Mouse (Mus musculus): ENCODE measurements at regions not wholly inside any gene's neighbourhood (a gene's known extent, or its start where the extent isn't known, plus 50 kb on each side); places are given as distances from the start of the nearest gene placed in this dataset.
A peak's percentile ranks its signal among the peaks of the same experiment; 100 is the strongest.

- no peak for TF ChIP-seq CTCF (IDR thresholded peaks at IDR 0.05; ENCODE audit: low read depth)
- DNase-seq (ENCODE audit: low spot score): no peak
- Histone ChIP-seq H3K36me3 (ENCODE audit: insufficient read depth, low read length) (no peaks in the 10 kb centered on the region), H3K9ac (replicated peaks; ENCODE audit: low read length) (no peak overlapping the region), H3K27ac (no peak overlapping the region), H3K9me3 (ENCODE audit: low read length) (no peaks in the 10 kb centered on the region), H3K4me1 (ENCODE audit: insufficient read depth, low read length) (no peaks in the 10 kb centered on the region), H3K4me2 (ENCODE audit: low read depth, low read length) (no peak overlapping the region), H3K4me3 (ENCODE audit: low read length) (no peak overlapping the region), H3K27me3 (ENCODE audit: insufficient read depth, low read length) (no peaks in the 10 kb centered on the region)
- no peak for ATAC-seq
These were observed 527.0 kb upstream of the Auts2 start for GRCm38 (mm10) chr5:133070141-133070540.

GRCm38 (mm10) chr5:133062481-133062880 is 519.3 kb upstream of the Auts2 start:
- Histone ChIP-seq H3K4me2 (ENCODE audit: low read depth, low read length) (no peak overlapping the region), H3K9me3 (ENCODE audit: low read length) (no peaks in the 10 kb centered on the region), H3K27me3 (ENCODE audit: insufficient read depth, low read length) (no peaks in the 10 kb centered on the region), H3K36me3 (ENCODE audit: insufficient read depth, low read length) (no peaks in the 10 kb centered on the region), H3K9ac (replicated peaks; ENCODE audit: low read length) (no peak overlapping the region), H3K4me1 (ENCODE audit: insufficient read depth, low read length) (no peaks in the 10 kb centered on the region), H3K4me3 (ENCODE audit: low read length) (no peak overlapping the region), H3K27ac (no peak overlapping the region)
- no peak for ATAC-seq
- WGBS: 55% methylated on average over 3 of the region's 3 CpGs
- DNase-seq (ENCODE audit: low spot score): no peak
- no peak for TF ChIP-seq CTCF (IDR thresholded peaks at IDR 0.05; ENCODE audit: low read depth)

GRCm38 (mm10) chr5:133047456-133047855 is 504.3 kb upstream of the Auts2 start:
- no peaks in the 10 kb centered on the region for H3K27me3 ChIP-seq (ENCODE audit: insufficient read depth, low read length)
- H3K9me3 ChIP-seq (ENCODE audit: low read length): no peaks in the 10 kb centered on the region
- no peak for ATAC-seq
- DNase-seq (ENCODE audit: low spot score): no peak
- H3K4me2 ChIP-seq (ENCODE audit: low read depth, low read length): no peak overlapping the region
- TF ChIP-seq CTCF (IDR thresholded peaks at IDR 0.05; ENCODE audit: low read depth): no peak
- H3K27ac ChIP-seq: no peak overlapping the region
- 97% methylated on average over 4 of the region's 4 CpGs for WGBS
- H3K4me3 ChIP-seq (ENCODE audit: low read length): no peak overlapping the region
- no peaks in the 10 kb centered on the region for H3K36me3 ChIP-seq (ENCODE audit: insufficient read depth, low read length)
- no peak overlapping the region for H3K9ac ChIP-seq (replicated peaks; ENCODE audit: low read length)
- no peaks in the 10 kb centered on the region for H3K4me1 ChIP-seq (ENCODE audit: insufficient read depth, low read length)

- Histone ChIP-seq H3K36me3 (ENCODE audit: insufficient read depth, low read length) (no peaks in the 10 kb centered on the region), H3K4me2 (ENCODE audit: low read depth, low read length) (no peak overlapping the region), H3K27ac (no peak overlapping the region), H3K9me3 (ENCODE audit: low read length) (no peaks in the 10 kb centered on the region), H3K27me3 (ENCODE audit: insufficient read depth, low read length) (no peaks in the 10 kb centered on the region), H3K9ac (replicated peaks; ENCODE audit: low read length) (no peak overlapping the region), H3K4me1 (ENCODE audit: insufficient read depth, low read length) (no peaks in the 10 kb centered on the region), H3K4me3 (ENCODE audit: low read length) (no peak overlapping the region)
- ATAC-seq (no peak), DNase-seq (ENCODE audit: low spot score) (peak; percentile 3)
- TF ChIP-seq CTCF (IDR thresholded peaks at IDR 0.05; ENCODE audit: low read depth): no peak
- WGBS: 52% methylated on average over 9 of the region's 9 CpGs
These were observed 502.5 kb upstream of the Auts2 start for GRCm38 (mm10) chr5:133045637-133046036.

- TF ChIP-seq CTCF (IDR thresholded peaks at IDR 0.05; ENCODE audit: low read depth): peak; percentile 23; the same call in 1 of the 2 replicates
- H3K4me3 ChIP-seq (ENCODE audit: low read length): no peak overlapping the region
- 92% methylated on average over 4 of the region's 4 CpGs for WGBS
- H3K9me3 ChIP-seq (ENCODE audit: low read length): peaks cover 4% of the 10 kb centered on the region; the same call in 1 of the 2 replicates
- no peaks in the 10 kb centered on the region for H3K36me3 ChIP-seq (ENCODE audit: insufficient read depth, low read length)
- DNase-seq (ENCODE audit: low spot score) (no peak), ATAC-seq (no peak)
- H3K9ac ChIP-seq (replicated peaks; ENCODE audit: low read length): no peak overlapping the region
- H3K4me2 ChIP-seq (ENCODE audit: low read depth, low read length): no peak overlapping the region
- H3K4me1 ChIP-seq (ENCODE audit: insufficient read depth, low read length): no peaks in the 10 kb centered on the region
- no peak overlapping the region for H3K27ac ChIP-seq
- H3K27me3 ChIP-seq (ENCODE audit: insufficient read depth, low read length): no peaks in the 10 kb centered on the region
These were observed 484.4 kb upstream of the Auts2 start for GRCm38 (mm10) chr5:133027590-133027989.

- Histone ChIP-seq H3K27me3 (ENCODE audit: insufficient read depth, low read length) (no peaks in the 10 kb centered on the region), H3K27ac (no peak overlapping the region), H3K9me3 (ENCODE audit: low read length) (peaks cover 4% of the 10 kb centered on the region; the same call in 1 of the 2 replicates), H3K9ac (replicated peaks; ENCODE audit: low read length) (no peak overlapping the region), H3K4me2 (ENCODE audit: low read depth, low read length) (no peak overlapping the region), H3K4me3 (ENCODE audit: low read length) (no peak overlapping the region), H3K36me3 (ENCODE audit: insufficient read depth, low read length) (no peaks in the 10 kb centered on the region), H3K4me1 (ENCODE audit: insufficient read depth, low read length) (no peaks in the 10 kb centered on the region)
- DNase-seq (ENCODE audit: low spot score): no peak
- ATAC-seq: no peak
- WGBS: 83% methylated on average over 4 of the region's 4 CpGs
- no peak for TF ChIP-seq CTCF (IDR thresholded peaks at IDR 0.05; ENCODE audit: low read depth)
These were observed 482.0 kb upstream of the Auts2 start for GRCm38 (mm10) chr5:133025121-133025520.

GRCm38 (mm10) chr5:133020821-133021220 is 477.7 kb upstream of the Auts2 start:
- no peak for TF ChIP-seq CTCF (IDR thresholded peaks at IDR 0.05; ENCODE audit: low read depth)
- Histone ChIP-seq H3K27me3 (ENCODE audit: insufficient read depth, low read length) (no peaks in the 10 kb centered on the region), H3K27ac (no peak overlapping the region), H3K4me3 (ENCODE audit: low read length) (no peak overlapping the region), H3K9me3 (ENCODE audit: low read length) (no peaks in the 10 kb centered on the region), H3K9ac (replicated peaks; ENCODE audit: low read length) (no peak overlapping the region), H3K4me1 (ENCODE audit: insufficient read depth, low read length) (no peaks in the 10 kb centered on the region), H3K36me3 (ENCODE audit: insufficient read depth, low read length) (no peaks in the 10 kb centered on the region), H3K4me2 (ENCODE audit: low read depth, low read length) (no peak overlapping the region)
- ATAC-seq (no peak), DNase-seq (ENCODE audit: low spot score) (no peak)
